Mouse (Mus musculus) spleen, postnatal 14 days (tissue): Measurements from ENCODE around the gene Prepl.

Source experiments
- DNase-seq, 2 experiments: peaks; one replicate each; pipeline ENCODE4 v3.0.0; 2021 to 2022; ENCODE audit warnings: low spot score in 2 of 2

Gene Prepl

GRCm38 (mm10) chr17:85090120-85091099, at the start of gene Prepl, which contains the start of gene Camkmt:
Gene Prepl (minus strand): TSS chr17:85090241.
Gene Camkmt (plus strand): TSS chr17:85090552.
- peak; percentile 85 to 90 for DNase-seq

- DNase-seq: no peak
Measured at GRCm38 (mm10) chr17:85138393-85138792, 48.4 kb upstream of the Prepl start.

- DNase-seq: peak in 1 of 2 experiments; percentile 25
Measured at GRCm38 (mm10) chr17:85116643-85117042, 26.6 kb upstream of the Prepl start.

GRCm38 (mm10) chr17:85113441-85113840, 23.4 kb upstream of the Prepl start:
- DNase-seq: no peak

GRCm38 (mm10) chr17:85110640-85111039, 20.6 kb upstream of the Prepl start:
- DNase-seq: no peak

- DNase-seq: no peak
Measured at GRCm38 (mm10) chr17:85103310-85103709, 13.3 kb upstream of the Prepl start.

GRCm38 (mm10) chr17:85101751-85102150, 11.7 kb upstream of the Prepl start:
- no peak for DNase-seq

GRCm38 (mm10) chr17:85100232-85100631, 10.2 kb upstream of the Prepl start:
- DNase-seq: no peak

GRCm38 (mm10) chr17:85098677-85099323, 8.8 kb upstream of the Prepl start:
- no peak for DNase-seq

GRCm38 (mm10) chr17:85096396-85096795, 6.4 kb upstream of the Prepl start:
- no peak for DNase-seq

GRCm38 (mm10) chr17:85091762-85092161, 1.7 kb upstream of the Prepl start:
- no peak for DNase-seq

- no peak for DNase-seq
Measured at GRCm38 (mm10) chr17:85089621-85090020, 420 bp downstream of the Prepl start.

- no peak for DNase-seq
Measured at GRCm38 (mm10) chr17:85089011-85089410, 1.0 kb downstream of the Prepl start.

- no peak for DNase-seq
Measured at GRCm38 (mm10) chr17:85088401-85088800, 1.6 kb downstream of the Prepl start.

GRCm38 (mm10) chr17:85087591-85087990, 2.5 kb downstream of the Prepl start:
- no peak for DNase-seq

- DNase-seq: no peak
Measured at GRCm38 (mm10) chr17:85086501-85086900, 3.5 kb downstream of the Prepl start.

- DNase-seq: no peak
Measured at GRCm38 (mm10) chr17:85085335-85085734, 4.7 kb downstream of the Prepl start.

GRCm38 (mm10) chr17:85080781-85081180, 9.3 kb downstream of the Prepl start:
- no peak for DNase-seq

GRCm38 (mm10) chr17:85079276-85079675, 10.8 kb downstream of the Prepl start:
- DNase-seq: no peak

- DNase-seq: no peak
Measured at GRCm38 (mm10) chr17:85074083-85074482, 16.0 kb downstream of the Prepl start.

GRCm38 (mm10) chr17:85073214-85073613, 16.8 kb downstream of the Prepl start:
- DNase-seq: no peak

- DNase-seq: no peak
Measured at GRCm38 (mm10) chr17:85072383-85072782, 17.7 kb downstream of the Prepl start.
